Comparison of ENCODE assay signal across 8 mouse cellular contexts in the genomic region with DNA sequence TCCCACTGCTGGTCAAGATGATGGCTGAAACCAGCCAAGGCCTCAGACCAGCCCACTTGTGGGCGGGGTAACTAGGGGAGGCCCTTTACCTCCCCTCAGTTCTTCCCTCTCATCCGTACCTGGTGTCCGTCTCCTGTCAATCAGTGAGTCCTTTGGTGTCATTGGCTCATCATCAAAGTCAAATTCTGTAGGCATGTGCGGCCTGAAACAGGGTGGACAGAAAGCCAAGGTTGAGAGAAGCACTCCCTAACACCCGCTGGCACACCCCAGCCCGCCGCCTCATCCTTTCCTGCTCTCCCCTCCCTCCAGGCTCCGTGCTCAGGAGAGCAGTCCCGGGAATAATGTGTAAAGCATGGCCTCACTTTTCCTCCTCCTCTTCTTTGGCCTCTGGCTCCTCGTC. TPM values are rescaled to one million over a fixed set of nuclear protein-coding genes. Genes with fewer than 3 reads are reported as not detected.
DNase-seq lines count a peak whose midpoint lies in the region; ATAC-seq and TF ChIP-seq lines count a peak whose summit lies in the region.

No protein-coding gene starts in this region.

- TF ChIP-seq POLR2A in heart, adult 2 months (IDR thresholded peaks at IDR 0.05; ENCODE audit: insufficient read depth, low read depth, low read length) = no peak

- H3K27ac ChIP-seq in heart, adult 2 months = peak overlapping the region; percentile 93
- H3K27ac ChIP-seq in forebrain, embryonic 15.5 days (replicated peaks) = peak overlapping the region; percentile 98
- peak overlapping the region; percentile 96 for H3K27ac ChIP-seq in kidney, embryonic 15.5 days
- peak overlapping the region; percentile 97 for H3K27ac ChIP-seq in stomach, embryonic 14.5 days (ENCODE audit: low read length)

- peak overlapping the region; percentile 94 for H3K4me2 ChIP-seq in forebrain, embryonic 15.5 days (replicated peaks)
- peak overlapping the region; percentile 92 for H3K4me2 ChIP-seq in kidney, embryonic 15.5 days
- H3K4me2 ChIP-seq in stomach, embryonic 14.5 days (replicated peaks; ENCODE audit: low read depth, low read length) = peak overlapping the region; percentile 79

- H3K9ac ChIP-seq in heart, adult 2 months (ENCODE audit: low read depth, low read length) = peak overlapping the region; percentile 87
- H3K9ac ChIP-seq in forebrain, embryonic 15.5 days (replicated peaks) = peak overlapping the region; percentile 84
- H3K9ac ChIP-seq in kidney, embryonic 15.5 days = peak overlapping the region; percentile 81
- H3K9ac ChIP-seq in stomach, embryonic 14.5 days (replicated peaks; ENCODE audit: low read depth, low read length) = peak overlapping the region; percentile 68

- TF ChIP-seq EP300 in heart, adult 2 months (IDR thresholded peaks at IDR 0.05; ENCODE audit: insufficient read depth, low read depth, low read length) = no peak

- intact Hi-C loops in heart, adult 2 months (cut with DNase I) = loop anchor here (2.0 to 10.0 kb wide), 2 partner anchors 89 to 179 kb away; partner anchors contain the start of gene Cd2bp2
- intact Hi-C loops in heart, postnatal 25 days (cut with DNase I) = no loop called here

- H3K27me3 ChIP-seq in heart, adult 2 months (ENCODE audit: control insufficient read depth, insufficient read depth, low read length) = no peaks in the 10 kb centered on the region
- no peaks in the 10 kb centered on the region for H3K27me3 ChIP-seq in forebrain, embryonic 15.5 days
- no peaks in the 10 kb centered on the region for H3K27me3 ChIP-seq in kidney, embryonic 15.5 days
- H3K27me3 ChIP-seq in stomach, embryonic 14.5 days (ENCODE audit: control insufficient read depth, insufficient read depth, low read length) = no peaks in the 10 kb centered on the region

- peak in 1 of 2 experiments; percentile 55 for DNase-seq in heart, adult 2 months
- DNase-seq in heart, postnatal 25 days (ENCODE audit: low spot score) = no peak
- peak; percentile 69 for DNase-seq in cerebellum, adult 11 months
- DNase-seq in lung, postnatal 14 days = peak; percentile 40
- DNase-seq in right cerebral cortex, postnatal 10 days (ENCODE audit: low spot score in 2 of 2) = no peak

- peaks cover 4% of the 10 kb centered on the region; the same call in 1 of the 2 replicates for H3K79me2 ChIP-seq in heart, adult 2 months (replicated peaks; ENCODE audit: control insufficient read depth, insufficient read depth, low read length)

- H3K36me3 ChIP-seq in heart, adult 2 months (ENCODE audit: control insufficient read depth, insufficient read depth, low read length) = peaks cover 5% of the 10 kb centered on the region
- peaks cover 17% of the 10 kb centered on the region for H3K36me3 ChIP-seq in forebrain, embryonic 15.5 days
- peaks cover 29% of the 10 kb centered on the region for H3K36me3 ChIP-seq in kidney, embryonic 15.5 days
- H3K36me3 ChIP-seq in stomach, embryonic 14.5 days (ENCODE audit: control insufficient read depth, insufficient read depth, low read length) = peaks cover 12% of the 10 kb centered on the region

- peak overlapping the region; percentile 82 for H3K4me3 ChIP-seq in heart, adult 2 months
- peak overlapping the region; percentile 72 for H3K4me3 ChIP-seq in forebrain, embryonic 15.5 days
- peak overlapping the region; percentile 69 for H3K4me3 ChIP-seq in kidney, embryonic 15.5 days (replicated peaks)
- H3K4me3 ChIP-seq in stomach, embryonic 14.5 days (ENCODE audit: low read depth, low read length) = peak overlapping the region; percentile 62

- H3K9me3 ChIP-seq in forebrain, embryonic 15.5 days = no peaks in the 10 kb centered on the region
- H3K9me3 ChIP-seq in kidney, embryonic 15.5 days (replicated peaks) = no peaks in the 10 kb centered on the region
- H3K9me3 ChIP-seq in stomach, embryonic 14.5 days (ENCODE audit: control insufficient read depth, low read depth, low read length) = no peaks in the 10 kb centered on the region

- peaks cover 16% of the 10 kb centered on the region for H3K4me1 ChIP-seq in heart, adult 2 months (ENCODE audit: control insufficient read depth, insufficient read depth, low read length)
- H3K4me1 ChIP-seq in forebrain, embryonic 15.5 days = peaks cover 60% of the 10 kb centered on the region
- peaks cover 69% of the 10 kb centered on the region for H3K4me1 ChIP-seq in kidney, embryonic 15.5 days
- peaks cover 45% of the 10 kb centered on the region for H3K4me1 ChIP-seq in stomach, embryonic 14.5 days (ENCODE audit: control insufficient read depth, insufficient read depth, low read length)

- peak; percentile 1; the same call in 1 of the 2 replicates for ATAC-seq in forebrain, embryonic 15.5 days (replicated peaks)
- ATAC-seq in kidney, embryonic 15.5 days (replicated peaks; ENCODE audit: low FRiP score) = peak; percentile 42
- no peak; the same call in 1 of the 2 replicates for ATAC-seq in stomach, embryonic 14.5 days (ENCODE audit: insufficient number of reproducible peaks, insufficient read depth, low FRiP score, low read depth)

- no peak for TF ChIP-seq CTCF in heart, adult 2 months (IDR thresholded peaks at IDR 0.05)

- WGBS in heart, adult 2 months = under 1% methylated on average over 10 of the region's 10 CpGs
- WGBS in forebrain, embryonic 15.5 days = under 1% methylated on average over 10 of the region's 10 CpGs
- under 1% methylated on average over 10 of the region's 10 CpGs for WGBS in kidney, embryonic 15.5 days
- 2% methylated on average over 10 of the region's 10 CpGs for WGBS in stomach, embryonic 14.5 days

RNA-seq across cellular contexts. Expression of gene Pagr1b, which starts 0.2 kb away (rescaled TPM):
- total RNA-seq in heart, adult 2 months (2021) = not detected
- polyA plus RNA-seq in heart, adult 2 months (2012; rRNA removed) = not detected in 2 replicates
- total RNA-seq in heart, postnatal 25 days (2021) = 1 to 10 TPM in 1 of 2 experiments, not detected in 1; 1.7 TPM
- polyA plus RNA-seq in forebrain, embryonic 15.5 days (2015; fragmentation: Nextera tagmentation; extraction: Ambion mirVana) = not detected in 2 replicates
- 0.45 TPM in 1 of 2 replicates, not detected in the other for polyA plus RNA-seq in kidney, embryonic 15.5 days (2015; fragmentation: Nextera tagmentation; extraction: Ambion mirVana)
- not detected in 2 replicates for polyA plus RNA-seq in stomach, embryonic 14.5 days (2014; fragmentation: Nextera tagmentation; extraction: Ambion mirVana)

RNA-seq across cellular contexts. Expression of gene Pagr1a, which starts 1.1 kb away (rescaled TPM):
- total RNA-seq in heart, adult 2 months (2021) = 10 to 100 TPM; 12.8 to 21.4 TPM
- polyA plus RNA-seq in heart, adult 2 months (2012; rRNA removed) = 3.6 and 4.3 TPM in 2 replicates
- 10 to 100 TPM; 12.5 to 12.9 TPM for total RNA-seq in heart, postnatal 25 days (2021)
- polyA plus RNA-seq in forebrain, embryonic 15.5 days (2015; fragmentation: Nextera tagmentation; extraction: Ambion mirVana) = 32.2 and 40.4 TPM in 2 replicates
- polyA plus RNA-seq in kidney, embryonic 15.5 days (2015; fragmentation: Nextera tagmentation; extraction: Ambion mirVana) = 44.8 and 59.5 TPM in 2 replicates
- 13.9 and 55.8 TPM in 2 replicates for polyA plus RNA-seq in stomach, embryonic 14.5 days (2014; fragmentation: Nextera tagmentation; extraction: Ambion mirVana)

RNA-seq across cellular contexts. Expression of gene Mvp, which starts 1.7 kb away (rescaled TPM):
- 10 to 100 TPM; 50.4 to 59.1 TPM for total RNA-seq in heart, adult 2 months (2021)
- polyA plus RNA-seq in heart, adult 2 months (2012; rRNA removed) = 48.8 and 50.7 TPM in 2 replicates
- total RNA-seq in heart, postnatal 25 days (2021) = 10 to 100 TPM; 44.9 to 47.3 TPM
- 3.0 and 3.5 TPM in 2 replicates for polyA plus RNA-seq in forebrain, embryonic 15.5 days (2015; fragmentation: Nextera tagmentation; extraction: Ambion mirVana)
- 15.3 and 16.8 TPM in 2 replicates for polyA plus RNA-seq in kidney, embryonic 15.5 days (2015; fragmentation: Nextera tagmentation; extraction: Ambion mirVana)
- 11.4 and 12.4 TPM in 2 replicates for polyA plus RNA-seq in stomach, embryonic 14.5 days (2014; fragmentation: Nextera tagmentation; extraction: Ambion mirVana)

RNA-seq across cellular contexts. Expression of gene Gm42742, which starts 4.8 kb away (rescaled TPM):
- total RNA-seq in heart, adult 2 months (2021) = 10 to 100 TPM; 15.9 to 25.8 TPM
- 21.7 and 24.3 TPM in 2 replicates for polyA plus RNA-seq in heart, adult 2 months (2012; rRNA removed)
- total RNA-seq in heart, postnatal 25 days (2021) = 10 to 100 TPM; 21.5 to 22.6 TPM
- polyA plus RNA-seq in forebrain, embryonic 15.5 days (2015; fragmentation: Nextera tagmentation; extraction: Ambion mirVana) = 67.9 and 75.6 TPM in 2 replicates
- 52.6 and 61.2 TPM in 2 replicates for polyA plus RNA-seq in kidney, embryonic 15.5 days (2015; fragmentation: Nextera tagmentation; extraction: Ambion mirVana)
- polyA plus RNA-seq in stomach, embryonic 14.5 days (2014; fragmentation: Nextera tagmentation; extraction: Ambion mirVana) = 32.8 and 68.9 TPM in 2 replicates

RNA-seq across cellular contexts. Expression of gene Prrt2, which starts 4.9 kb away (rescaled TPM):
- total RNA-seq in heart, adult 2 months (2021) = under 1 TPM; 0.63 to 0.77 TPM
- 5.7 and 8.0 TPM in 2 replicates for polyA plus RNA-seq in heart, adult 2 months (2012; rRNA removed)
- 1 to 10 TPM in 1 of 2 experiments, under 1 TPM in 1; 0.60 to 1.2 TPM for total RNA-seq in heart, postnatal 25 days (2021)
- 18.0 and 19.8 TPM in 2 replicates for polyA plus RNA-seq in forebrain, embryonic 15.5 days (2015; fragmentation: Nextera tagmentation; extraction: Ambion mirVana)
- polyA plus RNA-seq in kidney, embryonic 15.5 days (2015; fragmentation: Nextera tagmentation; extraction: Ambion mirVana) = 5.4 and 7.2 TPM in 2 replicates
- 15.5 and 16.0 TPM in 2 replicates for polyA plus RNA-seq in stomach, embryonic 14.5 days (2014; fragmentation: Nextera tagmentation; extraction: Ambion mirVana)

Comparison
In these comparisons a context has a peak if more than half of its experiments do, and no peak if none do; other contexts are left out.
1. DNase-seq: peak in cerebellum, adult 11 months (single experiment) and lung, postnatal 14 days (single experiment); none in heart, postnatal 25 days (single experiment) and right cerebral cortex, postnatal 10 days (0 of 2).
2. Peak in every context shown above with its lines, with median percentiles within 50 percentile points of each other: H3K27ac ChIP-seq, H3K4me3 ChIP-seq, H3K9ac ChIP-seq and H3K4me2 ChIP-seq.